Mouse (Mus musculus) hematopoietic stem cell, adult 5-6 weeks (primary cell): Measurements from ENCODE around the gene Dtx3. TPM values are rescaled to one million over a fixed set of nuclear protein-coding genes. Genes with fewer than 3 reads are reported as not detected.
A peak's percentile ranks its signal among the peaks of the same experiment; 100 is the strongest.
"Not testable (repeated sequence)": the region's sequence is repeated elsewhere in the genome, so short reads cannot be mapped to it uniquely, and the experiment has no call there.

Experiments
- ATAC-seq, 2 experiments: fragments of 125-278 bp in 1 of 2; replicated peaks in 1 of 2; 2 replicates each; pipeline ENCODE4 v1.8.0; 2016 to 2017; ENCODE audit warnings: inconsistent platforms in 2 of 2, mild to moderate bottlenecking in 2 of 2, moderate number of reproducible peaks in 2 of 2, low read depth in 1 of 2, moderate TSS enrichment in 1 of 2; ENCODE audit not compliant: low FRiP score in 2 of 2, poor library complexity in 2 of 2, severe bottlenecking in 2 of 2, insufficient read depth in 1 of 2, low TSS enrichment in 1 of 2
- total RNA-seq: library from RNA; stranded (forward); fragments of 172-1452, 232-1000 nt; gene quantifications from 2 replicates; pipeline ENCODE4 v1.2.3, GENCODE M21; 2017

The Dtx3 gene
- total RNA-seq, 1 experiment from 2014 or later, result 56.2 TPM

DNA sequence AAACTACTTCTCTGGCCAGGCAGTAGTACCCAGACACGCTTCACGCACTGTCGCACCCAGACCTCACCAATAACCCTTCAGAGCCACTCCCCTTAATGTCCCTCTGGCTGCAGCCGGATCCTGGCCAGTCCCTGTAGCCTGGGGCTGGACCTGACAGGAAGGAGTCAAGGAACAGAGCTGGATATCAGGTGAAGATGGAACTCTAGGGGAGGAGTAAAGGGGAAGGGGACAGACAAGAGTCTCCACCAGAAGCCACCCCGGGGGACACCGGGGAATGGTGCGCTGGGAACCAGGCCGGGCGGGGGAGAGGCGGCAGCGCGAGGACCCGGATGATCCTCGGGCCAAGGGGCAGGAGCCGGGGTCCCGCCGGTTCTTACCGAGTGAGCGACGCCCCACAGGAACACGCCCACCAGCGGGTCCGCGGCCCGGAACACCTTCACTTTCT is 15.5 kb upstream of the Dtx3 start:
- ATAC-seq, result peak in 1 of 2 experiments; percentile 30; a peak in 1 of 4 replicates

DNA sequence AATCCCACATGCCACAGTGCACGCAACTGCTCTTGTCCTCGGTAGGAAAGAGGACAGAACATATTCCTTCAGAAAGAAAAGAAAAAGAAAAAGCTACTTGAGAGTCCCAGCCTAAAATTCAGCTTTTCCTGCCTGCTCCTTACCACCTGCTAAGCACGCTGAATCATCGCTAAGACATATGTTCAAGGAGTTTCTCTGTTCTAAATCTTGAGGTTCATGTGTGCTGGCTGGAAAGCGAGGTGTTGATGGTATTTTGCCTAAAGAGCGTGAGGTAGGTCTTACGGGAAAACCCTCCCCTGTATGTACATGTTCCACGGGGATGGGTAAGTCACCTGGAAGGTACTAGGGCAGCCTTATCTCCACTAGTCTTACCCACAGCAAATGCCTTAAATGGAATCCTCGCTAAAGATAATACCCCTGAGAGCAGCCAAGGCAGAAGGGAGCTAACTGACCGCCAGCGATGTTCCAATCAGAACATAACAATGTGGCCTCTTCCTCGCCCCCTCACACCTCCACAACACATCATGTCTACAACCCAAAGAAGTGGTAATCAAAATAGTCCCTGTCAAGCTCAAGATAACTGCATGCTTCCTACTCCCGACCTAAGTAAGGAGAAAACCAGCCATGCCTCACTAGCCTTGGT is 14.5 kb upstream of the Dtx3 start:
- ATAC-seq, result no peak

GRCm38 (mm10) chr10:127208921-127209320 is 13.4 kb upstream of the Dtx3 start:
- no peak for ATAC-seq

DNA sequence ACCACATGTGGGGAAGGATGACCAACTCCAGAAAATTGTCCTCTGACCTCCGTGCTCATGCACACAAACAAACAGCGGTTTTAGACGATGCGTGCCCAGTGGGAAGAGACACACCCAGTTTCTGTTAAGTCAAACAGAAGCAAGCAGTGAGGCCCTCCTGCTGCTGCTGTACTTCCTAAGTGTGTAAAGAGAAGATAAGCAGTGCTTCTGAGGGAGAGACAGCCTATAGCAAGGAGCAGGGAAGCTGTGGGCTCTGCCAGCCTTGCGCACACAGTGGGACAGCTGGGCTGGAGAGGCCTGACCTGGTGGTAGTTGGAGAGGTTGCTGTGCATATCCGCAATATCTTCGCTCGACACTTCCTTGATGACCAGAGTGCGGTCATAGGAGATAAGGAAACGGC is 9.8 kb upstream of the Dtx3 start:
- peak in 1 of 2 experiments; percentile 34; a peak in 1 of 4 replicates for ATAC-seq

DNA sequence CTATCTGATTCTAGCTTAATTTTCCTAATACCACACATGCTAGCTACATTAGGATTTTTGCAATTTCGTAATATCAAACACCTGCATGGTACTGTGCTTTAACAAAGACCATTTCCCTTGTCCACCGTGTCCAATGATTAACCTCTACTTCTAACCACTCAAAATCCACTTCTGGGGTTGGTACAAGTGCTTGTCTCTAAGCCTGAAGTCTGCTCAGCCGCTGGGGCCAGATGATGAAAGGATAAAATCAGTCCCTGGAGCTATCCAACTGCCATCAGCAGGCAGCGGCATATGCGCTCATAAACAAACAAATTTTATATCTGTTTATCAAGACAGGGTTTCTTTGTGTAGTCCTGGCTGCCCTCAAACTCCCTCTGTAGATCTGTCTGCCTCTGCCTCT is 9.1 kb upstream of the Dtx3 start:
- ATAC-seq, result no peak

- no peak for ATAC-seq
These were observed 7.6 kb upstream of the Dtx3 start for GRCm38 (mm10) chr10:127203106-127203505.

DNA sequence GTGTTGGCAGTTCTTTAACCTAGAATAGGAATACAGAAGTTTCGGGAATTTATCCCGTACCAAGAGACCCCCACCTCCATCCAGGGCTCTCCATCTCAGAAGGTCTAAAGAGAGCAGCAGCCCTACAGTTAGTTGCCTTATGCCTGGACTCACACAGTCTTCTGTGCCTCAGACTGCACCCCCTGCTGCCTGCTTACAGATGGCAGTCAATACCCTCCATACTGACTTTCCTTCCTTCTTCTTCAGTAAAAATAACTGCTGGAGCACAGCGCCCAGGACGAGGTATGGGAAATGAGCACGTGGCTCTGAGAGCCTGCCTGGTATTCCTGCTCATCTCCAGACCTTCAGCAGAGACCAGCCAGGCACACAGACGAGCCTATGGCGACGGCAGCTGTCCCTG is 4.8 kb upstream of the Dtx3 start:
- no peak for ATAC-seq

GRCm38 (mm10) chr10:127199474-127199873 is 3.9 kb upstream of the Dtx3 start:
- ATAC-seq, result no peak

GRCm38 (mm10) chr10:127199068-127199467 is 3.5 kb upstream of the Dtx3 start:
- no peak for ATAC-seq

DNA sequence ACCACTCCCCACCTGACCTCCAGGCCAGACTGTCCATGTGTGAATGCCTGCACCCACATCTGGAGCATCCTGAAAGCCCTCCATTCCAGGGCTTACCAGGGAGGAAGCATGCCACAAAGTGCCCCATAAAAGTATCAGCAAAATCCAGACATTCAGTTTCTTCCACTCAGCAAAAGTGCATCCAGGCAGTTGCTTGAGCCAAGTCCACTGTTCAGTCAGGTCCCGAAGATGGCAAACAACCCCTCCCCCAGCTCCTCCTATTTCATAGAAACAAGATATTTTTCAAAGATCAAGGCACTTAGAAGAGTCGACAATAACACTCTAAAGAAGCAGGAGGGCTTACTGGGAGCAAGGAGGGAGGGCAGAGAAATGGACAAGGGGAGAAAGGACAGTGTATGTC is 3.0 kb upstream of the Dtx3 start:
- ATAC-seq, result no peak

GRCm38 (mm10) chr10:127197505-127198110 is 2.1 kb upstream of the Dtx3 start:
- no peak for ATAC-seq

- ATAC-seq, result no peak
These were observed 1.6 kb upstream of the Dtx3 start for GRCm38 (mm10) chr10:127197104-127197503.

DNA sequence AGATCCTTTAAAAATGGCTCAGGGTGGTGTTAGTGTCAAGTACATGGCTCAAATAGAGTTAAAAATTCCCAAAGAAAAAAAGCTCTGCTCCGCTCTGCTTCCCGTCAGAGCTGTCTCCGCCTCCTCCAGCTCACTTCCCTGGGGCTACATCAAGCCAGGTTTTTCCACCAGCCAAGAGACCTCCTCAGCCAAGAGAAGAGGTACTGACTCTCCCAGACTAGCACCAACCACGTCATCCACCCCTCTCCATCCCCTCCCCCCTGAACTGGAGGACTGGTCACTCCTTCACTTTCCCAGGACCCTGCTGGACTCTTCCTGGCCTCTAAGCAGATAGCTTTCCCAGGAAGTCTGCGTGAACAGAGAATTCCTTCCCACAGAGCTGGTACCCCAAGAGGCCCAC is 864 bp upstream of the Dtx3 start:
- no peak for ATAC-seq

DNA sequence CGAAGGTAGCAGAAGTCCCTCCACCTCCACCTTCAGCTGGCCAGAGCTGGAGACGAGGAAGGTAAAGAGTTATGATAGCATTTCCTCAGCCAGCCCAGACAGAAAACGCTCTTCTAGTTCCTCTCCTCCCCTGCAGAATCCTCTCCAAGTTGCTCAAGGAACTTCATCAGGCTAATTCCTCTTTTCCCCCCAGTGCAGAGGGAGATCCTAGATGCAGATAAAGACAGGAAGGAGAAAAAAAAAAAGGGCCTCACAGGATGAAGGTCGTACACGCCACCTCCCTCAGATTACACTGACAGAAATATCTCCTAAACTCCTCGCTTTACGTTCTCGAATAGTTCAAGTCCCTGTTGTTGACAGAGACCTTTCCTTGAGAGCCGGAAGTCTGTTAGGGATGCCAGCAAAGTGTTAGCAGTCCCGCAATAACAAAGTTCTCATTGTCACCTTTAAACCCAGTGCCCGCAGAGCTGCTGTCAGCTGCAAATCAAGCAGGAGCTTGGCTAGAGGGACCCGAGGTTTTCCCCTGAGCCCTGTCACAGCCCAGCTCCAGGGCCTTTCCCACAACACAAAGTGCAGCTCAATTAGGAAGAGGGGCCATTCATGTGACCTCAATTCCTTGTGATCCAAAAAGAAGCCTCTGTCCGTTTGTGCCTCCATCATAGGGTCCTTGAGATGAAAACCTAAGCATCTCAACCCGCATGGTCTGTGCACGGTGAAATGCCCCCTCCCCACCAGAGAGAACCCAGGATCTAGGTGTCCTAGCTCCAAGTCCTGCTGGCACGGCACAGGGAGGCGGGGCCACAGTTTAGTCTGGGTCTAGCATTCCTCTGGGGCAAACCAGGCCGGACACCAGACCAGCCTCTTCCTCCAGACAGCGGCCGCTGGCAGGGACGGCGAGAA is 850 bp downstream of the Dtx3 start:
- peak; percentile 27 to 42; a peak in 2 of 4 replicates for ATAC-seq

- no peak for ATAC-seq
These were observed 2.5 kb downstream of the Dtx3 start for GRCm38 (mm10) chr10:127193011-127193410.

GRCm38 (mm10) chr10:127192057-127192328 is 3.5 kb downstream of the Dtx3 start:
- not testable (repeated sequence) for ATAC-seq

- ATAC-seq, result no peak
These were observed 4.1 kb downstream of the Dtx3 start for GRCm38 (mm10) chr10:127191191-127192056.
